Mouse (Mus musculus): ENCODE data around the gene Usp19.

GRCm38 (mm10) chr9:108455747-108456571, 34.4 kb upstream of the Usp19 start:
- TF ChIP-seq MYOG (IDR thresholded peaks at IDR 0.05; ENCODE audit: control insufficient read depth, extremely low read depth, insufficient read length) (no peak), CTCF (IDR thresholded peaks at IDR 0.05; ENCODE audit: control insufficient read depth, insufficient read depth, insufficient read length) (no peak), MAX (IDR thresholded peaks at IDR 0.05) (no peak), USF1 (IDR thresholded peaks at IDR 0.05; ENCODE audit: low read depth) (no peak), CEBPB (IDR thresholded peaks at IDR 0.05; ENCODE audit: low read depth) (no peak), MYOD1 (IDR thresholded peaks at IDR 0.05; ENCODE audit: control insufficient read depth, insufficient read length, low read depth) (no peak), FOSL1 (IDR thresholded peaks at IDR 0.05; ENCODE audit: insufficient read depth, low read length, poor library complexity, severe bottlenecking) (no peak)

Measured in C2C12 (cell line).